Mouse (Mus musculus) thymus, postnatal 36 days (tissue): ENCODE data around the gene Chmp2a.

Experiments
- DNase-seq, 2 experiments: peaks; one replicate each; pipeline ENCODE4 v3.0.0; 2022; ENCODE audit warnings: mixed read lengths in 2 of 2

Chmp2a gene

DNA sequence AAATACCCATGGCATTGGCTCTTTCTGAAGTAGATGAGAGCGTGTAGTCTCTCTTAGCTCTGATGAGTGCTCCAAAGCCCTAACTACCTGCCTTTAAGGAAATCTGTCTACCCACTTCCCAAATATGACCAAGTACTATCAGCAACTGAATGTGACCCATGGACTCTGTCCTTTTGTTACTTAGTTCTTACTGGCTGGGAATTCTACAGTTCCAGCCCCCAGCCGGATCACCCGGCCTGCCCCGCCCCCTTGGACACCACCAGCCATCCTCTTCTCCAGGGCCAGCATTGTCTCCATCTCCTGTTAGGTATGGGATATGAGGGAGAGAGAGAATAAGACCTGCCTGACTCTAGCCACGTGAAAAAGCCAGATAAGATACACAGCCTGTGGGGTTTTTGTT, 36.6 kb downstream of the Chmp2a start, which contains the start of gene Slc27a5:
Gene Slc27a5 (minus strand): TSS at position 140 of the 400 bp plus-strand sequence.
- no peak for DNase-seq

DNA sequence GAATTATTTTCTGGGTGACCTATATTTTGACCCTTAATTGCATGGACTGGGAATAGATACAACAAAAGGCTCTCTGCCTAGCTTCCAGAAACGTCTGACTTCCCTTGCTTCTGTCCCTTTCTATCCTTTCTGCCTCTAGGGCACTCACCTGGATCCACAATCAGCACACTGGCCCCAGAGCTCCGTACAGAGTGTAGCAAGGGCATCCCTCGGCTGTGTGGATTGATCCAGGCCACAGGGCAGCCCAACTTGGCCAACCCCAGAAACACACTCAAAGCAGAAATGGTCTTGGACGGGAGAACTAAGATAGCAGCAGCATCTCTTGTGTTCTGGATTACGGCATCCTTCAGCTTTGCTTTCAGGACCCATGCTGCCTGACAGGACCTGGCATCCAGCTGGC, 37.4 kb downstream of the Chmp2a start:
- no peak for DNase-seq

GRCm38 (mm10) chr7:12995862-12996261, 38.7 kb downstream of the Chmp2a start:
- no peak for DNase-seq

DNA sequence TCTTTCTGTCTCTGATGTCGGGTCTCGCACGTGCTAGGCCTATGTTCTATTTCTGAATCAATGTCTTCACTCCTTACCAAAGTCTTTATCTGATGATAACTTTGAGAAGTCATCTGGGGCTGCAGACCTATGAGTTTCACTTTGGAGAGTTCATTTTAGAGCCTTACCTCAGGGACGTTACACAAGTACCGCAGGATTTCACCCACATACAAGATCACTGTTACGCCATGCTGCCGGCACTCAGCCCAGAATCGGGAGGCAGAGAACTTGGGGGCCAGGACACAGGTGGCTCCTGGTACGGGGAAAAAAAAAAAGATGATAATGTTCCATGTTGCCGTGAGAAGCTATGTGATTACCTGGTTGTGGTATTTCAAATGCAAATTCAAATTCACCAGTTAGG, 41.5 kb downstream of the Chmp2a start:
- DNase-seq: no peak

DNA sequence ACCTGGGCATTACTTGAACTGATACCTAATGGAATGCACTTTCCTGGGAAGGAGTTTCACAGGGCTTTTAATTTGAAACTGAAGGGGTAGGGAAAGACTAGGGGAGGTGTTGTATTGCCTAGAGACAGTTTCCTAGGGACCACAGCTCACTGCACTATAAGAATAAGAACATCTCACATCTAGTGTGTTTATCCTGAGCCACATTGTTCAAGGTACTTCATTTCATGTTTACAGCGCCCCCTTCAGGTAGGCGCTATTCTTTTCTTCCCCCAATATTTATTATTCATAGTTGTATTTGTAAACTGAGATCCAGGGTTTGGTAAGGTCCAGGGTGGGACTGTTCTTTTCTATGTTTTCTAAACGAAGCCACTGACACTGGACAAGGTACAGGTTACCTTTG, 42.4 kb downstream of the Chmp2a start:
- DNase-seq: peak in 1 of 2 experiments; percentile 45

GRCm38 (mm10) chr7:12987409-12988189, 47.0 kb downstream of the Chmp2a start:
- DNase-seq: no peak

GRCm38 (mm10) chr7:12986906-12987305, 47.7 kb downstream of the Chmp2a start:
- no peak for DNase-seq

- no peak for DNase-seq
These were observed 48.9 kb downstream of the Chmp2a start for GRCm38 (mm10) chr7:12985724-12986123.
